Mouse (Mus musculus) ovary, adult 18-20 months (tissue): Measurements from ENCODE around the gene Lce1d.
"Not testable (repeated sequence)": the region's sequence is repeated elsewhere in the genome, so short reads cannot be mapped to it uniquely, and the experiment has no call there.

Experiments
- DNase-seq: peaks from one replicate; pipeline ENCODE4 v3.0.0; 2022; ENCODE audit warnings: low spot score, mixed read lengths

Gene Lce1d

DNA sequence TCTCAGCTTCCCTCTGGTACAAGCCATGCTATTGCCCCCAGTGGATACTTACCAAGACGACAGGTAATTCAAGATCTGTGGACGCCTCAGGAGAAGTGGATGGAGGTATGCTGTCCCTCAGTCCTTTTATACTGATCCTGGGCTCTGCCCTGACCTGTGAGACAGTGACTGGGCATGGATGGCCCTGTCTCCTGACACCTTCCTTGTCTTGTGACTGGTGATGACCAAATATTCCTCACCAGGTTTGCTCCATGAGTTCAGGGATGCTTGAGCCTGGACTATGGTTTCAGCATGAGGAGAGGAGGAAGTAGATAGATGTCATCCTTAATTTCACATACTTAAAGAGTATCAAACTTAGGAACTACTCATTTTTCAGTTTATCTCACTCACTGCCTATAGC lies at the start of gene Lce1d:
Gene Lce1d (minus strand): TSS at position 101 of the 400 bp plus-strand sequence.
- DNase-seq = no peak

DNA sequence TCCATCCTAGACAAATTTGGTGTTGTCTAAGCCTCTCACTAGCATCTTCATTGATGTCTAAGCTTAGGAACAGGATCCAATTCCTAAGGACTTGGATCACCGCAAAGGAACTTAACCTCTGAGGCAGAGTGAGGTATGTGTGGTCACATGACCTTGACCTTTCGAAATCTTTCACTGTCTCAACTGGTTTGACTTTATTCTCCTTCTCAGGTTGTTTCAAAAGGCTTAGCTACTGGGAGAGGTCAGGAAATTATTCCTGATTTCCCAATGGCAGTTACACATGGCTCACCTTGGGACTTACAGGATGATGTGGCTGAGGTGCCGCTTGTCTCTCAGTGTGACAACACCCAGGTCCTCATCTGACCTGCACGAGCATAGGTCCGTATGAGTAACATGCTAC lies 35.6 kb upstream of the Lce1d start:
- no peak for DNase-seq

DNA sequence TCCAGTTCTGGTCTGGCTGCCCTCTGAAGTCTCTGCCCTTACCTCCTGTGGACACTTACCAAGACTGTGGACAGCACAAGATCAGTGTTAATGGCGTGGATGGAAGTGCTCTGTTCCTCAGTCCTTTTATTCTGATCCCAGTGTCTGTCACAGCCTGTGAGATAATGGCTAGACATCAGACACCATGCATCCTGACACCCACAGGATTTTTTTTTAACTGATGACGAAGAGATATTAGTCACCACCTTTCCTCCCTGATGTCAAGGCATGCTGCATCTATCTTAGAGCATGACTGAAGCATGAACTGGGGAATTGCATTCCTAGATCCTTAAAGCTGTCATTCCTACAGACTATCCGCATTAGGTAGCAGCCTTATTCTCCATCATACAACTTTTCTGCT lies 33.2 kb upstream of the Lce1d start, which contains the start of gene Lce1f:
Gene Lce1f (minus strand): TSS at position 101 of the 400 bp plus-strand sequence.
- no peak for DNase-seq

DNA sequence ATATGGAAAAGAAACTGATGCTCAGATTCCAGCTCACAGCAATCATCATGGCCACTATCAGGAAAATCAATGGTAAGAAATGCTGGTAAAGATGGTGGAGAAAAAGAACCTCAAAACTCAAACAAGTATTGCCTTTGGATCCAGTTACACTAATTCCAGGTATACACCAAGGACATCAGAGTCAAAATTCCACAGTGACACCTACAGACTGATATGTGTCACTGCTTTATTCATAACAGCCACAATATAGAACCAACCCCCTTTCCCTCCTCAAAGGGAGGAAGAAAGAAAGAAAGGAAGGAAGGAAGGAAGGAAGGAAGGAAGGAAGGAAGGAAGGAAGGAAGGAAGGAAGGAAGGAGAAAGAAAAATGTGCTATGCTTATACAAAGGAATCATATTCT lies 28.1 kb upstream of the Lce1d start:
- DNase-seq = no peak

DNA sequence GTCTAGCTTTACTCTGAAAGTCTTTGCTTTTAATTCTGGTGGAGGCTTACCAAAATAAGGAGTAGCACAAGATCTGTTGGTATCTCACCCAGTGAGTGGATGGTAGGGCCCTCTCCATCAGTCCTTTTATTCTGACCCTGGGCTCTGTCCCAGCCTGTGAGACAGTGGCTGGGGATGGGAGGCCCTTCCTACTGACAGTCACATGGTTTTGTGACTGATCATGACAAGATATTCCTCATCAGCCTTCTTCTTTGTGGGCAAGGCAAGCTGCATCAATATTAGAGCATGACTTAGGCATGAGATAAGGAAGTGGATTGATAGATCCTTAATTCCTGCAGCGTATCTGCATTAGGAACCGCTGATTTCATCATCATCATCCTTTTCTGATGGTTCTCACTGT lies 22.0 kb upstream of the Lce1d start, which contains the start of gene Lce1e:
Gene Lce1e (minus strand): TSS at position 101 of the 400 bp plus-strand sequence.
- DNase-seq = no peak

DNA sequence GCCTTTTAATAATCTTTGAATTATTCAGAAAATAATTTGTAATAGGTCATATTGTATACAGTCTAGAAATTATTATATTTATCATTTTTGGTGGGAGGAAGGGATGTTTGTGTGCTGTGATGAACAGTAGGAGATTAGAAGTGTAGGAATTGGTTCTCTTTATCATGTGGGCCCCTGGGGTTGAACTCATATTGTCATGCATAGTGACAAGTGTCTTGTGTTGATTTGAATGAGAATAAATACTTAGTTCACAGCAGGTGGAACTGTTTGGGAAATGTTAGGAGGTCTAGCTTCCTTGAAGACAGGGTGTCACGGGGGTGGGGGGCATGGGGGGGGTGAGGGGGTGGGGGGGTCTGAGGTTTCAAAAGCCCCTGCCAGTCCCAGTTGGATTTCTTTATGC lies 7.6 kb upstream of the Lce1d start:
- DNase-seq = no peak

DNA sequence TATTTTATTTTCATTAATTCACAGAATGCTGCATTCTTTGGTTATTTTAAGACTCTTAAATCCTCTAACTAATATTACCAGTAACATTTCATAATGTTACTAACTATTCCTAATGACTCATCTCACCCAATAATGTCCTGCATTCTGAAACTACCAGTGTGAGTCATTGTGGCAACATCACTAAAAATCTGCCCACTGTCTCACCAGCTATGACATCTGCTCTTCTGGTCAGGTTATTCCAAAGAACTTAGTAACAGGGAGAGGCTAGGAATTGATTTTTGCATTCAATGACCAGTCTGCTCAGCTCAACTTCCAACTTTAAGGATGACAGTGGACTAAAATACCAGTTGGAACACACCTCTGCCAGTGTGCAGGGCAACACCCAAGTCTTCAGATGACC lies 4.7 kb upstream of the Lce1d start:
- DNase-seq = no peak

DNA sequence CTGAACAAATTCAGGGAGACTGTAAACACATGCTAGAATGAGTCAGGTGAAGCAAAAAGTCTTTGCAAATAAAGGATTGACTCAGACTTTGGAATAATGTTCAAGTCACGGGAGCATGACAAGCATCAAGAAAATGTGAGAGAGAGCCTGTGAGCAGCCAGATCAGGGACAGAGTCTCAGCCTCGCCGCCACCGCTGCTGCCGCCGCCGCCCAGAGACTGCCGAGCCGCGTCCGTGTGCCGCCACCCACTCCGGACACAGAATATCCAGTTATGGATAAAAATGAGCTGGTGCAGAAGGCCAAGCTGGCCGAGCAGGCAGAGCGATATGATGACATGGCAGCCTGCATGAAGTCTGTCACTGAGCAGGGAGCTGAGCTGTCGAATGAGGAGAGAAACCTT lies 2.1 kb upstream of the Lce1d start:
- not testable (repeated sequence) for DNase-seq

DNA sequence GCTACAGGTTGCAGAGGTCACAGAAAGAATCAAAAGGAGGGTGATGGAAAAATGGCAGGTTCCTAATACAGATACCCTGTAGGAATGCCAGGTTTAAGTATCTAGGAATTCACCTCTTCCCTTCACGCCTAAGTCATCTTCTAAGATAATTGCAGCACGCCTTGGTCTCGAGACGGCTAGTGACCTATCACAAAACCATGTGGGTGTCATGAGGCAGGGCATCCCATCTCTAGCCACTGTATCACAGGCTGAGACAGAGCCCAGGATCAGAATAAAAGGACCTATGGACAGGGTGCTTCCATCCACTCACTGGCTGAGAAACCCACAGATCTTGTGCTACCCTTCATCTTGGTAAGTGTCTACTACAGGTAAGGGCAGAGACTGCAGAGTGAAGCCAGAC lies 8.1 kb downstream of the Lce1d start, which contains the start of gene Lce1c:
Gene Lce1c (plus strand): TSS at position 301 of the 400 bp plus-strand sequence.
- DNase-seq = no peak

DNA sequence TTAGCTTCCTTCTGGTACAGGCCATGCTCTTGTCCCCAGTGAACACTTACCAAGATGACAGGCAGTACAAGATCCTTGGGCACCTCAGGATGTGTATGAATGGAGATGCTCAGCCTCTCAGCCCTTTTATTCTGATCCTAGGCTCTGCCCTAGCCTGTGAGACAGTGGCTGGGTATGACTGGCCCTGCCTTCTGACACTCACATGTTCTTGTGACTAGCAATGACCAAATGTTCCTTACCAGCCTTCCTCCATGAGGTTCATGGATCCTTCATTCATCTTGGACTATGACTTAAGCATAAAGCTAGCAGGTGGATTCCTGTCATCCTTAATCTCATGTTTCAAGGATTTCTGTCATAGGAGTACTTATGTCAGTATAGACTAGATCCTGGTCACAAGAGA lies 16.8 kb downstream of the Lce1d start, which contains the start of gene Lce1a2:
Gene Lce1a2 (minus strand): TSS at position 101 of the 400 bp plus-strand sequence.
- DNase-seq = no peak

DNA sequence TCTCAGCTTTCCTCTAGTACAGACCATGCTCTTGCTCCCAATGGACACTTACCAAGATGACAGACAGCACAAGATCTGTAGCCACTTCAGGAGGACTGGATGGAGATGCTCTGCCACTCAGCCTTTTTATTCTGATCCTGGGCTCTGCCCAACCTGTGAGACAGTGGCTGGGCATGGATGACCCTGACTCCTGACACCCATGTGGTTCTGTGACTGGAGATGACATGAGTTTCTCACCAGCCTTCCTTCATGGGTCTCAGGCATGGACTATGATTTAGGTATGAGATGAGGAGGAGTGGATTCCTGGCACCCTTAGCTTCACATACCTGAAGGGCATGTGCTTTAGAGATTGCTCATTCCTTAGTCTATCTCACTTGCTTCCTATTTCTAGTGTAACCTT lies 30.2 kb downstream of the Lce1d start, which contains the start of gene Lce1b:
Gene Lce1b (minus strand): TSS at position 101 of the 400 bp plus-strand sequence.
- no peak for DNase-seq

DNA sequence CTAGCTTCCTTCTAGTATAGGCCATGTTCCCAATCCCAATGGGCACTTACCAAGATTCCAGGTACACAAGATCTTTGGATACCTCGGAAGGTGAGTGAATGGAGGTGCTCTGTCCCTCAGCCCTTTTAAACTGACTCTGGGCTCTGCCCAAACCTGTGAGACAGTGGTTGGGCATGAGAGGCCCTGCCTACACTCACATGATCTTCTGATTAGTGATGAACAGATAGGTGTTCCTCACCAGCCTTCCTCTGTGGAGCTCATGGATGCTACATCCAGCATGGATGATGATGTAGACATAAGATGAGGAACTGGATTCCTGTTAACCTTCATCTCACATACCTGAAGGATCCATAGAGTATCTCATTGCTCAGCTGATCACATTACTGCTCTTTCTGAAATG lies 38.8 kb downstream of the Lce1d start, which contains the start of gene Lce1a1:
Gene Lce1a1 (minus strand): TSS at position 101 of the 400 bp plus-strand sequence.
- DNase-seq = no peak

DNA sequence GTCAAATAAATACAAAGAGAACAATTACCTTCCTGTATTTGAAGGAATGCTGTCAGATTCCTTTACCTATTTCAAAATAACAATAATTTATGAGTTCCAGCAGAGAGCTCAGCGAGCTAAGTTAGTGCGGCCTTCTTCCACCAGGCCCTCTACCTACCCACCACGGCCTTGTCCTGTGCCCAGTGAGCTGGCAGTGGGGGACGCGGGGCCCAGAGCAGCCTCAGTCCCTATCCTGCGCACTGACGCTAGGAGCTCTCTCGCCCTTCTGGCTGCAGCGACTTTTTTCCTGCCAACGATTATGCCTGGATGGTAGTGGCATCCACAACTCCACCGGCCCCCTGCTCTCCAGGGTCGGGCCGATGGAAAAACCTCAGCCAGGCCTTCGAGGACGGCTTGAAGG lies 47.2 kb downstream of the Lce1d start:
- DNase-seq = no peak

DNA sequence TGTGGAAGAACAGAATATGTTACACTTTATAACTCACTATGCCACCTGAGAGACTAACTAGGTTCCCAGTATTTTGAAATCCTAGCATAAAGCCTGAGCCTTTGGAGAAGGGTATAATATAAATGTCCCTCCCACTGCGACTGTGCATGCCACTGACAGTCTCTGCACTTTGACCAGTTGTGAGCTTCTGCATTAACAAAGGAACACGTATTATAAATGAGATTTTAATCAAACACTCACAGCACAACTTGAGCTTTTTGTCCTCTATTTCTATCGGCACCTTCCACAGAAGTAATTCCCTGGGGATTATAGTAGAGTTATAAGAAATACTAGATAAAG lies 48.4 kb downstream of the Lce1d start:
- no peak for DNase-seq

DNA sequence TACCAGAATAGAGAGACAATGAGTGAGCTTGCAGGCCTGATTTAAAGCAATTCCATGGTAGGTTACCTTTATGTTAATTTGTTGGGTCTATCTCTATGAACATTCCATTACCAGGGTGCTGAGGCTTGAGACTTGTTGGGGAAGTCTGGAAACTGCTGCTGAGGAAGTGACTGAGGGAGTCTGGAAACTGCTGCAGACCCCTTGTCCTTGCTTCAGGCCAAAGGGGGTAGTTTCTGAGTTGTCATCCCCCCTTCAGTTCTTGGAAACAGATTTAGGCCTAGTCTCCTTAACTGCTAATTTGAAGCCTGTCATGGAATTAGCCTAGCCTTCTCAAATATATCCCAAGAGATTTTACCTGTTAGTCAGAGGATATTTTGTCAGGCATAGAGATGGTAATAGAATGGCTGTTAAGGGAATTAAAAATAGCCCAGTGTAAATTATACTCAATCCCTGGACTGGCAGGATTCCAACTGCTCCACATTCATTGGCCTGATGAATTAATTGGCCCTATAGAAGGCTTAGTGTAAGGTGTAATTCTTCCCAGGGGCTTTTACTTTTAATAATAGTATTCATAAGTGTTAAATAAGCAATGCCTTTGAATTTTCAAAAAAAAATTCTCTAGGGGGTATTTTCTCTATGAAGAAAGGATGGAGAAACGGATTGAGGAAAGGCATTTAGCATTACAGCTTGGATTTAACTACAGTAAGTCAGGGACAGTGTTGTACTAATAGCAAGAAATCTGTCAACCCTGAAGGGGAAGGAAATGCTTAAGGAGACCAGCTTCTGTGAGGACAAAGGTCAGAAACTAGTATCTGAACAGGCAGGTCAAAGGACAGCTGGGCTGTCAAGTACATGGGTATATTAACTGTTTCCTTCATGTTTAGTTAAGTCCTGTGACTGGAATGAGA lies 49.0 kb downstream of the Lce1d start:
- no peak for DNase-seq
